In genomic region chr13:84054956-84055355, GRCm38 (mm10) we compare ENCODE assay signal across 14 mouse cellular contexts.
A peak's percentile ranks its signal among the peaks of the same experiment; 100 is the strongest.
DNase-seq lines count a peak whose midpoint lies in the region; ATAC-seq and TF ChIP-seq lines count a peak whose summit lies in the region.
"Had no signal": no experiment of that assay in that cellular context is flagged by ENCODE, and none has a peak within 500 bp of the region (broad histone marks: within the 10 kb centered on the region; RNA-seq: fewer than 3 reads in every experiment).

No protein-coding gene starts in this region.

- ATAC-seq in forebrain, embryonic 11.5 days (replicated peaks; ENCODE audit: low FRiP score), result no peak
- ATAC-seq in hindbrain, embryonic 13.5 days (ENCODE audit: low FRiP score), result no peak
- no peak for ATAC-seq in neural tube, embryonic 14.5 days (ENCODE audit: low read depth)
- ATAC-seq: intestine, postnatal 0 days had no signal

- H3K4me1 ChIP-seq in forebrain, embryonic 11.5 days (replicated peaks; ENCODE audit: control insufficient read depth, insufficient read depth, low read length), result peaks cover 9% of the 10 kb centered on the region; the same call in 1 of the 2 replicates
- peaks cover 27% of the 10 kb centered on the region for H3K4me1 ChIP-seq in hindbrain, embryonic 13.5 days (replicated peaks)
- H3K4me1 ChIP-seq in neural tube, embryonic 14.5 days (ENCODE audit: control insufficient read depth, insufficient read depth, low read length), result peaks cover 6% of the 10 kb centered on the region

- intact Hi-C loops in left cerebral cortex, adult 2 months (cut with DNase I), result loop anchor here (5.0 kb wide), 1 partner anchor 328 kb away; no protein-coding TSS in a partner anchor

- no peak for DNase-seq in left cerebral cortex, adult 2 months (ENCODE audit: extremely low spot score in 1 of 2, low spot score in 2 of 2)
- DNase-seq in left cerebral cortex, adult 9 months (ENCODE audit: low spot score in 2 of 2), result no peak
- no peak for DNase-seq in forebrain, embryonic 11.5 days (ENCODE audit: low spot score)
- no peak for DNase-seq in B cell, adult 2 months
- no peak for DNase-seq in adrenal gland, adult (ENCODE audit: inconsistent age in 2 of 2, low spot score in 1 of 2)
- DNase-seq: cerebellum, adult 11 months; heart, adult 2 months; heart, postnatal 14 days; kidney, postnatal 25 days; lung, postnatal 4 days had no signal

- WGBS in forebrain, embryonic 11.5 days, result 52% methylated on average over 7 of the region's 7 CpGs
- WGBS in hindbrain, embryonic 13.5 days, result 46% methylated on average over 7 of the region's 7 CpGs
- 47% methylated on average over 7 of the region's 7 CpGs for WGBS in neural tube, embryonic 14.5 days

- no peak for TF ChIP-seq CTCF in left cerebral cortex, adult 2 months (IDR thresholded peaks at IDR 0.05)

- peak overlapping the region; percentile 72 for H3K27ac ChIP-seq in left cerebral cortex, adult 2 months
- H3K27ac ChIP-seq in forebrain, embryonic 11.5 days (ENCODE audit: low read depth, low read length), result peak overlapping the region; percentile 46
- peak overlapping the region; percentile 75 for H3K27ac ChIP-seq in hindbrain, embryonic 13.5 days
- peak overlapping the region; percentile 86 for H3K27ac ChIP-seq in neural tube, embryonic 14.5 days (ENCODE audit: low read depth, low read length)
- H3K27ac ChIP-seq: heart, adult 2 months; limb, embryonic 12.5 days had no signal

- no peak overlapping the region for H3K4me2 ChIP-seq in forebrain, embryonic 11.5 days (ENCODE audit: low read depth, low read length, severe bottlenecking)
- H3K4me2 ChIP-seq in hindbrain, embryonic 13.5 days, result peak overlapping the region; percentile 26
- peak overlapping the region; percentile 41; the same call in 1 of the 2 replicates for H3K4me2 ChIP-seq in neural tube, embryonic 14.5 days (ENCODE audit: low read depth, low read length)
- H3K4me2 ChIP-seq: limb, embryonic 12.5 days had no signal

- H3K36me3 ChIP-seq in forebrain, embryonic 11.5 days (ENCODE audit: control insufficient read depth, insufficient read depth, low read length), result no peaks in the 10 kb centered on the region
- H3K36me3 ChIP-seq in hindbrain, embryonic 13.5 days, result no peaks in the 10 kb centered on the region
- no peaks in the 10 kb centered on the region for H3K36me3 ChIP-seq in neural tube, embryonic 14.5 days (ENCODE audit: control insufficient read depth, insufficient read depth, low read length)
- H3K36me3 ChIP-seq: limb, embryonic 12.5 days had no signal

- H3K9me3 ChIP-seq in forebrain, embryonic 11.5 days (ENCODE audit: control insufficient read depth, low read length), result no peaks in the 10 kb centered on the region
- no peaks in the 10 kb centered on the region for H3K9me3 ChIP-seq in hindbrain, embryonic 13.5 days
- H3K9me3 ChIP-seq in neural tube, embryonic 14.5 days (ENCODE audit: control insufficient read depth, low read length), result no peaks in the 10 kb centered on the region
- H3K9me3 ChIP-seq: limb, embryonic 12.5 days had no signal

- H3K4me3 ChIP-seq in left cerebral cortex, adult 2 months, result peak overlapping the region; percentile 4
- H3K4me3 ChIP-seq in forebrain, embryonic 11.5 days (ENCODE audit: low read depth, low read length), result no peak overlapping the region
- H3K4me3 ChIP-seq in hindbrain, embryonic 13.5 days, result 0 out of 2 replicates have a peak overlapping the region, but pooled peaks have one; percentile 1
- no peak overlapping the region for H3K4me3 ChIP-seq in neural tube, embryonic 14.5 days (ENCODE audit: low read depth, low read length)
- H3K4me3 ChIP-seq: heart, adult 2 months; limb, embryonic 12.5 days had no signal

- H3K9ac ChIP-seq in forebrain, embryonic 11.5 days (ENCODE audit: low read length), result no peak overlapping the region
- no peak overlapping the region for H3K9ac ChIP-seq in hindbrain, embryonic 13.5 days
- no peak overlapping the region; the same call in 1 of the 2 replicates for H3K9ac ChIP-seq in neural tube, embryonic 14.5 days (replicated peaks; ENCODE audit: low read depth, low read length)
- H3K9ac ChIP-seq: limb, embryonic 12.5 days had no signal

- no peaks in the 10 kb centered on the region for H3K27me3 ChIP-seq in forebrain, embryonic 11.5 days (ENCODE audit: control insufficient read depth, insufficient read depth, low read length)
- no peaks in the 10 kb centered on the region for H3K27me3 ChIP-seq in hindbrain, embryonic 13.5 days
- no peaks in the 10 kb centered on the region for H3K27me3 ChIP-seq in neural tube, embryonic 14.5 days (ENCODE audit: control insufficient read depth, insufficient read depth, low read length)
- H3K27me3 ChIP-seq: limb, embryonic 12.5 days had no signal

Comparison
In these comparisons a context has a peak if more than half of its experiments do, and no peak if none do; other contexts are left out.
1. H3K4me3 ChIP-seq: peak in left cerebral cortex, adult 2 months (single experiment) and hindbrain, embryonic 13.5 days (single experiment); none in forebrain, embryonic 11.5 days (single experiment) and neural tube, embryonic 14.5 days (single experiment).
2. Peak in every context shown above with its lines, with median percentiles within 50 percentile points of each other: H3K27ac ChIP-seq.